Mouse (Mus musculus): ENCODE measurements around the gene Whrn.

DNA sequence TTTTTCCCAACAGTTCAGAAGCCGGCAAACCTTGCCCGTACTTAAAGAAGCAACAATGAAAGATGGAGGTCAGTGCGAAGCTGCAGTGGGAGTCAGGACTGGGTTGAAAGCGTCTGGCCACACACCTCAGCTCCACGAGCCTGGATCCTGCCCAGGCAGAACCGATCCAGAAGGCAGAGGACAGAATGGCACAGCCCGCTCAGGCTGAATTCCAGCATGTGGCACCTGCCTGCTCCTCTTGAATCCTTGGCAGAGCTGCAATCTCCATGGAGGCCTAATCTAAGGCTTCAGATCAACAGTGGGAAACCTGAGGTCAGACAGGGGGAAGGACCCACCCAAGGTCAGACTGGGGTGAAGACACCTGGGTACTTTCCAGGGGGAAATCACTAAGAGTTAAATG is 54.2 kb downstream of the Whrn start:
- TF ChIP-seq CTCF (IDR thresholded peaks at IDR 0.05; ENCODE audit: low read depth) = no peak
- TF ChIP-seq EP300 (IDR thresholded peaks at IDR 0.05; ENCODE audit: low read depth) = no peak
